Mouse (Mus musculus) cerebral cortex, adult 2 months (tissue): Measurements from ENCODE around the gene Nbr1.

Experiments used
- WGBS: fragments of 180-500 bp; shearing (Covaris S2); methylation state at CpG from one replicate; pipeline ENCODE4 v1.1.7; 2018; 5-methylcytosine and 5-hydroxymethylcytosine counted together

Gene Nbr1

GRCm38 (mm10) chr11:101551751-101552475 is at the start of gene Nbr1, which contains the start of gene Brca1:
TSS of gene Nbr1 (plus strand) at chr11:101552149.
TSS of gene Brca1 (minus strand) at chr11:101551955.
- WGBS, result under 1% methylated on average over 43 of the region's 43 CpGs

- WGBS, result 60% methylated on average over 5 of the region's 5 CpGs
These were observed 45.6 kb upstream of the Nbr1 start for GRCm38 (mm10) chr11:101506269-101506780.

- WGBS, result 94% methylated on average over 7 of the region's 7 CpGs
These were observed 44.9 kb upstream of the Nbr1 start for GRCm38 (mm10) chr11:101507090-101507489.

- WGBS, result 57% methylated on average over 5 of the region's 5 CpGs
These were observed 33.0 kb upstream of the Nbr1 start for GRCm38 (mm10) chr11:101518937-101519336.

GRCm38 (mm10) chr11:101519364-101519763 is 32.6 kb upstream of the Nbr1 start:
- WGBS, result 93% methylated on average over 6 of the region's 6 CpGs

GRCm38 (mm10) chr11:101524446-101524845 is 27.5 kb upstream of the Nbr1 start:
- 93% methylated on average over 8 of the region's 8 CpGs for WGBS

GRCm38 (mm10) chr11:101525056-101525455 is 26.9 kb upstream of the Nbr1 start:
- 53% methylated on average over 10 of the region's 10 CpGs for WGBS

GRCm38 (mm10) chr11:101525936-101526595 is 25.9 kb upstream of the Nbr1 start:
- 37% methylated on average over 9 of the region's 9 CpGs for WGBS

GRCm38 (mm10) chr11:101526686-101527085 is 25.3 kb upstream of the Nbr1 start:
- WGBS, result 57% methylated on average over 4 of the region's 4 CpGs

GRCm38 (mm10) chr11:101543533-101543932 is 8.4 kb upstream of the Nbr1 start:
- 46% methylated on average over 9 of the region's 9 CpGs for WGBS

GRCm38 (mm10) chr11:101544132-101544531 is 7.8 kb upstream of the Nbr1 start:
- WGBS, result 70% methylated on average over 1 of the region's 1 CpGs

GRCm38 (mm10) chr11:101552476-101553300 is 739 bp downstream of the Nbr1 start:
- under 1% methylated on average over 37 of the region's 37 CpGs for WGBS

- 10% methylated on average over 8 of the region's 8 CpGs for WGBS
These were observed 1.5 kb downstream of the Nbr1 start for GRCm38 (mm10) chr11:101553354-101553930.

GRCm38 (mm10) chr11:101556541-101556940 is 4.6 kb downstream of the Nbr1 start:
- WGBS, result 88% methylated on average over 7 of the region's 7 CpGs

- 47% methylated on average over 2 of the region's 2 CpGs for WGBS
These were observed 5.0 kb downstream of the Nbr1 start for GRCm38 (mm10) chr11:101556954-101557353.

- WGBS, result 21% methylated on average over 5 of the region's 5 CpGs
These were observed 10.4 kb downstream of the Nbr1 start for GRCm38 (mm10) chr11:101562391-101562790.

GRCm38 (mm10) chr11:101568421-101568820 is 16.5 kb downstream of the Nbr1 start:
- WGBS, result 81% methylated on average over 3 of the region's 3 CpGs

GRCm38 (mm10) chr11:101576116-101576515 is 24.2 kb downstream of the Nbr1 start:
- WGBS, result 82% methylated on average over 6 of the region's 6 CpGs

- WGBS, result 83% methylated on average over 6 of the region's 6 CpGs
These were observed 29.3 kb downstream of the Nbr1 start for GRCm38 (mm10) chr11:101581081-101581764.

- 39% methylated on average over 31 of the region's 31 CpGs for WGBS
These were observed 30.4 kb downstream of the Nbr1 start, which contains the start of gene Tmem106a for GRCm38 (mm10) chr11:101582054-101583035. TSS of gene Tmem106a (plus strand) at chr11:101582242.
